Mouse (Mus musculus): ENCODE data around the gene Npepl1. TPM values are rescaled to one million over a fixed set of nuclear protein-coding genes. Genes with fewer than 3 reads are reported as not detected.

The Npepl1 gene
- total RNA-seq (2023), result 73.0 TPM

GRCm38 (mm10) chr2:174109991-174110782 lies at the start of gene Npepl1:
TSS of gene Npepl1 (plus strand) at chr2:174110349.

GRCm38 (mm10) chr2:174075673-174076432 lies 34.3 kb upstream of the Npepl1 start, which contains the start of gene Stx16:
TSS of gene Stx16 (plus strand) at chr2:174076308.

Other genes with a start within 250 kb of the Npepl1 start
- 63.8 TPM for gene Stx16, start 34.0 kb upstream of the Npepl1 start, total RNA-seq (2023)
- 374 TPM for gene Gnas, start 174.0 kb downstream of the Npepl1 start, total RNA-seq (2023)
- gene Gm20721, start 236.4 kb downstream of the Npepl1 start, total RNA-seq (2023), result 0.50 TPM